Mouse (Mus musculus): ENCODE results near the gene Hoxb6. TPM values are rescaled to one million over a fixed set of nuclear protein-coding genes. Genes with fewer than 3 reads are reported as not detected.

Hoxb6 gene
- polyA plus RNA-seq, 1 experiment from 2014 or later: 0.90 TPM

DNA sequence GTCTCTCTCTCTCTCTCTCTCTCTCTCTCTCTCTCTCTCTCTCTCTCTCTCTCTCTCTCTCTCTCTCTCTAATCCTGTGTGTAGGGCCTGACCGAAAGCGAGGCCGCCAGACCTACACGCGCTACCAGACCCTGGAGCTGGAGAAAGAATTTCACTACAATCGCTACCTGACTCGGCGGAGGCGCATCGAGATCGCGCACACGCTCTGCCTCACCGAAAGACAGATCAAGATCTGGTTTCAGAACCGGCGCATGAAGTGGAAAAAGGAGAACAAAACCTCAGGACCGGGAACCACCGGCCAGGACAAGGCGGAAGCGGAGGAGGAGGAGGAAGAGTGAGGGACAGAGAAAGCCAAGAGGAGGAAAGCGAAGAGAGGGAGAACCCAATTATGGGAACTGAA, 3.0 kb upstream of the Hoxb6 start:
- Histone ChIP-seq H3K36me3 (ENCODE audit: control insufficient read depth, insufficient read depth, low read length) (no peaks in the 10 kb centered on the region), H3K27ac (ENCODE audit: low read depth, low read length) (no peak overlapping the region), H3K9me3 (replicated peaks; ENCODE audit: control insufficient read depth, low read length) (no peaks in the 10 kb centered on the region), H3K9ac (ENCODE audit: low read depth, low read length) (no peak overlapping the region), H3K27me3 (ENCODE audit: control insufficient read depth, insufficient read depth, low read length) (peaks cover 96% of the 10 kb centered on the region), H3K4me2 (no peak overlapping the region), H3K4me1 (ENCODE audit: control insufficient read depth, insufficient read depth, low read length) (peaks cover 8% of the 10 kb centered on the region; the same call in 1 of the 2 replicates), H3K4me3 (ENCODE audit: low read depth, low read length) (no peak overlapping the region)
- no peak for ATAC-seq (replicated peaks; ENCODE audit: insufficient number of reproducible peaks, low FRiP score, low TSS enrichment)
- WGBS (ENCODE audit: insufficient replicate concordance): 4% methylated on average over 21 of the region's 21 CpGs

DNA sequence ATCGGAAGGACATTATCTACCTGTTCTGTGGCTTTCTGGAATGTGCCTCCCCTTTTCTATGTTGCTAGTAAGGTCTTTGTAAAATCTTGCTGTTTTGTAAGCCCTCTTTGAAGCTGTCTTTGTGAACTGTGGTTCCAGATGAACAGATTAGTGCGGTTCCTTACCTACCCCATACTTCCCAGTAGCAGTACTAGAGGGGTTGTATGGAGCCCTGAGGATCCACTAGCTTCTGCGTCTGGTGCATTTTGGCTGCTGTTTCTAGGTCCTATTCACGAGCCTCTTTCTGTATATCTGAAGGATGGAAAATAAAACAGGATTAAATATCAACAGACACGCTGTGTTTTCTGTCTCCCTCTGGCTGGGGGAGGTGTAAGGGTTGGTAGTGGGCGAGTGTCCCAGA, 2.4 kb upstream of the Hoxb6 start:
- Histone ChIP-seq H3K9ac (ENCODE audit: low read depth, low read length) (no peak overlapping the region), H3K27me3 (ENCODE audit: control insufficient read depth, insufficient read depth, low read length) (peaks cover 96% of the 10 kb centered on the region), H3K27ac (ENCODE audit: low read depth, low read length) (no peak overlapping the region), H3K4me3 (ENCODE audit: low read depth, low read length) (no peak overlapping the region), H3K9me3 (replicated peaks; ENCODE audit: control insufficient read depth, low read length) (no peaks in the 10 kb centered on the region), H3K4me2 (no peak overlapping the region), H3K4me1 (ENCODE audit: control insufficient read depth, insufficient read depth, low read length) (peaks cover 6% of the 10 kb centered on the region; the same call in 1 of the 2 replicates), H3K36me3 (ENCODE audit: control insufficient read depth, insufficient read depth, low read length) (no peaks in the 10 kb centered on the region)
- no peak for ATAC-seq (replicated peaks; ENCODE audit: insufficient number of reproducible peaks, low FRiP score, low TSS enrichment)
- 9% methylated on average over 6 of the region's 6 CpGs for WGBS (ENCODE audit: insufficient replicate concordance)

DNA sequence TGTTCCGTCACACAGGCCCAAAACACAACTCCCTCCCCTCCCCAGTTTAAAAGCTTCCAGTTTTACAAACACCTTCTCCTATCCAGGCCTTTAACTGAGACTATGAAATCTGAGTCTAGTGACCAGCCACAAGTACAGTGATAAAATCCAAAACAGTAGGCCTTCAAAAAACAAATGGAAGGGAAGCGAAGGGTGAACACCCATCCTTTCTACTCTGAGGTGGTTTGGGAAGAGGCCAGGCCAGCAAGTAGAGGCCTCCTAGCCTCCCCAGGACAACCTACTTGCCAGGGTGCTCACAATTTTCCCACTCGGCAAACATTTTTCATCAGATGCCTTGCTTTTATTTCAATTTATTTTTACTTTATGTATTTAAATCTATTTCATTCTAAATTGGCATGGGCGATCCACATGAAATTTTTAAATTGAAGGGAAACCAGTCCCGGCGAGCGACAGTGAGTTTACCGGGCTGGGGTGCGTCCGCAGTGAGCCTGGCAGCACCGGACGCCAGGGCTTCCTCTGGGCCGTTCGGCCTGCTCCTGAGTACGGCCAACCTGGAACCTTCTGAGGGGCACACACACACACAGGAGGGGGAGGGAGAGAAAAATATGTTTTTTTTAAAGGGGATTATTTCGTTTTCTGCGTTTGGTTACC, 1.4 kb upstream of the Hoxb6 start:
- ATAC-seq (replicated peaks; ENCODE audit: insufficient number of reproducible peaks, low FRiP score, low TSS enrichment): no peak
- Histone ChIP-seq H3K4me1 (ENCODE audit: control insufficient read depth, insufficient read depth, low read length) (peaks cover 8% of the 10 kb centered on the region), H3K27me3 (ENCODE audit: control insufficient read depth, insufficient read depth, low read length) (peaks cover 97% of the 10 kb centered on the region), H3K4me2 (no peak overlapping the region), H3K9me3 (replicated peaks; ENCODE audit: control insufficient read depth, low read length) (no peaks in the 10 kb centered on the region), H3K4me3 (ENCODE audit: low read depth, low read length) (no peak overlapping the region), H3K36me3 (ENCODE audit: control insufficient read depth, insufficient read depth, low read length) (no peaks in the 10 kb centered on the region), H3K27ac (ENCODE audit: low read depth, low read length) (no peak overlapping the region), H3K9ac (ENCODE audit: low read depth, low read length) (no peak overlapping the region)
- WGBS (ENCODE audit: insufficient replicate concordance): 6% methylated on average over 17 of the region's 17 CpGs

DNA sequence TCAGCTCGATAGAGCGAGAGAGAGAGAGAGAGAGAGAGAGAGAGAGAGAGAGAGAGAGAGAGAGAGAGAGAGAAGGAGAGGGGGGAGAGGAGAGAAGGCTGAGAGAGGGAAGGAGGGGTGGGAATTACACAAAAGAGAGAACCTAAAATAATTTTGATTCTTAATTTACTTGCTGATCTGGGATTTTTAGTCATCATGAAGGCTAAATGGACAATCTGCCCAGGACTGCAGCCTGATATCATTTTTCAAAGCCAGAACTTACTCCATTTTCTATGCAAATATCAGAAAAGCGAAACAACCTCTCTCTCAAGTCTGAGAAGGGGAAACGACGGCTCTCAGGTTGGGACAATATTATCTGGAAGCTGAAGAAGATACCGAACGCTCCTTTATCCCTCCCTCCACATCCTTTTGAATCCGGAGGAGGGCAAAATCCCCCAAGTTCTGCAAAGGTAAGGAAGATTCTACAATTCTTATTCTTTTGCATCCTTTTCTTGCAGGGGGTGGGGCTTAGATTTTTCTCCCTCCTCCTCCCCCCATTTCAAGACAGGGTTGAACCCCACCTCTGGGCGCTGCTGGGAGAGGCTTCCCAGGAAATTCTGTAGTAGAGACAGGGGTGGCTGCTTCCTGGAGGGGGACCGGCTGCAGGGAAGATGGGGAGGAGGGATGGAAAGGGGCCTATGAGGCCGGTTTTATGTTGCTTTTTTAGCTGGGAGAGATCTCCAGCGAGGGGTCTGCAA, 457 bp downstream of the Hoxb6 start:
- Histone ChIP-seq H3K27ac (ENCODE audit: low read depth, low read length) (no peak overlapping the region), H3K27me3 (ENCODE audit: control insufficient read depth, insufficient read depth, low read length) (peaks cover 97% of the 10 kb centered on the region), H3K4me3 (ENCODE audit: low read depth, low read length) (no peak overlapping the region), H3K4me1 (ENCODE audit: control insufficient read depth, insufficient read depth, low read length) (peaks cover 3% of the 10 kb centered on the region; the same call in 1 of the 2 replicates), H3K9ac (ENCODE audit: low read depth, low read length) (no peak overlapping the region), H3K9me3 (replicated peaks; ENCODE audit: control insufficient read depth, low read length) (no peaks in the 10 kb centered on the region), H3K36me3 (ENCODE audit: control insufficient read depth, insufficient read depth, low read length) (no peaks in the 10 kb centered on the region), H3K4me2 (no peak overlapping the region)
- ATAC-seq (replicated peaks; ENCODE audit: insufficient number of reproducible peaks, low FRiP score, low TSS enrichment): no peak
- 2% methylated on average over 12 of the region's 12 CpGs for WGBS (ENCODE audit: insufficient replicate concordance)

DNA sequence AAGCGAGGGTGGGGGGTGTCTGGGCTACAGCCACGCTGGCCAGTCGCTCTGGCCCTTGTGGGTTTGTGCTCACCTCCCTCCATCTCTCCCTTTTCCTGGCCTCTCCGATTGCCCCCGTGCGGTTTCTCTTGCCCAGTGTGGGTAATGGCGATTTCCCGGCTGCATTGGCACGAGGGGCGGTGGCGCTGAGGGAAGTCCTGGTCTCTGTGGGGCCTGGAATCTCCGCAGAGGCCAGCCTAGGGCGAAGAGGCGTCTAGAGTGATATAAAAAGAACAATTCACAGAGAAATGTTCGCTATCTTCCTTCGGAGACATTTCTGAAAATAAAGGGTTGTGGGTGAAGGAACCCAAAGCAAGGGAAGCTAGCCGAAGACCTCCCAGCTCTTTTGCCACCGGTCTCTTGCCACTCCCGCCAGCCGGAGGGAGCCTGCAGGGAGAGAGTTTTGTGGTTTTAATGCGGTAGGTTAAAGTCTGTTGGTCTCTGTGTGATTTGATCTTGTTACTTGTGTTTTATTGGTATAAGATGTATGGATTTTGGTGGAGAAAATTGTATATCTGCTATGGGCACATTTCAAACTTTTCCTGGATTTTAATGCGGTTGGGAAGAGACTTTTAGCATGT, 1.1 kb downstream of the Hoxb6 start:
- H3K36me3 ChIP-seq (ENCODE audit: control insufficient read depth, insufficient read depth, low read length): no peaks in the 10 kb centered on the region
- WGBS (ENCODE audit: insufficient replicate concordance): under 1% methylated on average over 22 of the region's 22 CpGs
- H3K27ac ChIP-seq (ENCODE audit: low read depth, low read length): no peak overlapping the region
- H3K27me3 ChIP-seq (ENCODE audit: control insufficient read depth, insufficient read depth, low read length): peaks cover 97% of the 10 kb centered on the region
- no peak overlapping the region for H3K9ac ChIP-seq (ENCODE audit: low read depth, low read length)
- H3K4me1 ChIP-seq (ENCODE audit: control insufficient read depth, insufficient read depth, low read length): peaks cover 3% of the 10 kb centered on the region; the same call in 1 of the 2 replicates
- no peak overlapping the region for H3K4me2 ChIP-seq
- no peak for ATAC-seq (replicated peaks; ENCODE audit: insufficient number of reproducible peaks, low FRiP score, low TSS enrichment)
- H3K4me3 ChIP-seq (ENCODE audit: low read depth, low read length): peak overlapping the region; percentile 8; the same call in 1 of the 2 replicates
- no peaks in the 10 kb centered on the region for H3K9me3 ChIP-seq (replicated peaks; ENCODE audit: control insufficient read depth, low read length)

DNA sequence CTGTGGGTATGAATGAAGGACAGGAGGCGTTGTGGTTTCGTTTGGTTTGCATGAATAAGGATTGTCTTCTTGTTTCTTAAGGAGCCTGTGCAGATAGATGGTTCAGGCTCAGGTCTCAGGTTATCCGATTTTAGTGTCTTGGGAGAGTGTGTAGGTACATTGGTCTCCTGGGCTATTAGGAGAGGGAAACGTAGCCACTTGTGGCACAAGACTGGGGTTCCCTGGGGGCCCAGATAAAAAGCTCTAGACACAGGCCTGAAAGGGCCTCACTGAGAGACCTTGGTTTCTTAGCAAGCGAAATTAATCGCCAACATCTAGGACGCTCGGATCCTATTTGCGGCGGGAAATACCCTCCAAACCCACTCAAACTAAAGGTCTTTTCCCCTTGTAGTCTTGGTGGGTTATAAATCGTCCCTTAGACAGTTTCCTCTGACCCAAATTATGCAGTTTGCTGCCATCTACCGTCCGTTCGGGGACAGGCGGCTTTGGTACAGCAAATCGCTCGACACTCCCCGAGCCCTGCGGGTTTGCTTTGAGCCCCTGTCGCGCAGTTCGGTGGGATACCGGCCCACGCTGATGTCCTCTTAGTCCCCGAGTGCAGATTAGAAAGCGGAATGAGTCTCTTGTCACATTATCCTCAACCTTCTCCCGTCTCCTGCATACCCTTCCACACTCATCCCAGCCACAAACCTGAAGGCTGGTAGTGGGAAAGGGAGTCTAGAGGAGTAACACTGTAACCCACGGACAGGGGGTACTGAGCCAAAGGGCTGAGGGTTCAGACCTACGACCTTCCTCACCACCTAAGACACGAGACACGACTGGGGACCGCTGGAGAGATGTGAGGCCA, 2.2 kb downstream of the Hoxb6 start:
- Histone ChIP-seq H3K4me3 (ENCODE audit: low read depth, low read length) (no peak overlapping the region), H3K4me2 (no peak overlapping the region), H3K9ac (ENCODE audit: low read depth, low read length) (no peak overlapping the region), H3K4me1 (ENCODE audit: control insufficient read depth, insufficient read depth, low read length) (peaks cover 6% of the 10 kb centered on the region; the same call in 1 of the 2 replicates), H3K36me3 (ENCODE audit: control insufficient read depth, insufficient read depth, low read length) (no peaks in the 10 kb centered on the region), H3K27me3 (ENCODE audit: control insufficient read depth, insufficient read depth, low read length) (peaks cover 97% of the 10 kb centered on the region), H3K9me3 (replicated peaks; ENCODE audit: control insufficient read depth, low read length) (no peaks in the 10 kb centered on the region), H3K27ac (ENCODE audit: low read depth, low read length) (no peak overlapping the region)
- WGBS (ENCODE audit: insufficient replicate concordance): under 1% methylated on average over 32 of the region's 32 CpGs
- ATAC-seq (replicated peaks; ENCODE audit: insufficient number of reproducible peaks, low FRiP score, low TSS enrichment): no peak

DNA sequence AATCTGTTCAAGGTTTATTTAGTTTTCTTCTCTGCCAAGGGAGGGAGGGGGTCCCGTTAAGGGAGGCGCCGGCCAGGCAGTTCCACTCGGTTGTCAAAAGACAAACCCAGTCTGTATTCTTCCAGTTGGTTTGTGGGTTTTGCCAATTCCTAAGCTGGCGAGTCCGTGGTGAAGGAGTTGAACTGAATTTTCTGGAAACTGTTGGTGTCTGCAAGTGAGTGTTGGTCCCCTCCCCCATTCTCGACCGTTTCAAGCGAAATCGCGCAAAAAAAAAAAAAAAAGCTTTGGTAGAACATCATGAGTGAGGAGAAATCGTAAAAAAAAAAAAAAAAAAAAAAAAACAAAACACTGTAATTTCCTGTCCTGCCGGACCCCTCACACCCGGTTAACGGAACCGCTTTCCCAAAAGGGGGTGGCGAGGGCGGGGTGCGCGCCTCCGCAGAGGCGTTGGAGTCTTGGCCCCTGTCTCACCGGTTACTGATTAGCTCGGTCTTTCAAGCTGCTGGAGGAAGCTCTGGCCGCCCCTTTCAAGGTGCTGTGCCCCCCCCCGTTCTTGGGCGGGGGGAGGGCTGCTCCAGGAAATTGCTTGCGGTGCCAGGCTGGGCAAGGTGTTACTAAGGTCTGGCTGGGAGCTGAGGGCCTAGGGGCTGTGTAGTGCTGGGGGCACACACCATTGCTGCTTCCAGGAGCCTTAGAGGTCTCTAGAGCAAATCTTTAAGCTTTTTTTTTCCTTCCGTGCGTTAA, 3.0 kb downstream of the Hoxb6 start:
- WGBS (ENCODE audit: insufficient replicate concordance): under 1% methylated on average over 30 of the region's 30 CpGs
- peaks cover 97% of the 10 kb centered on the region for H3K27me3 ChIP-seq (ENCODE audit: control insufficient read depth, insufficient read depth, low read length)
- peaks cover 6% of the 10 kb centered on the region for H3K4me1 ChIP-seq (ENCODE audit: control insufficient read depth, insufficient read depth, low read length)
- no peak overlapping the region for H3K9ac ChIP-seq (ENCODE audit: low read depth, low read length)
- H3K27ac ChIP-seq (ENCODE audit: low read depth, low read length): no peak overlapping the region
- ATAC-seq (replicated peaks; ENCODE audit: insufficient number of reproducible peaks, low FRiP score, low TSS enrichment): no peak
- H3K4me3 ChIP-seq (ENCODE audit: low read depth, low read length): no peak overlapping the region
- no peak overlapping the region for H3K4me2 ChIP-seq
- H3K36me3 ChIP-seq (ENCODE audit: control insufficient read depth, insufficient read depth, low read length): no peaks in the 10 kb centered on the region
- H3K9me3 ChIP-seq (replicated peaks; ENCODE audit: control insufficient read depth, low read length): no peaks in the 10 kb centered on the region

DNA sequence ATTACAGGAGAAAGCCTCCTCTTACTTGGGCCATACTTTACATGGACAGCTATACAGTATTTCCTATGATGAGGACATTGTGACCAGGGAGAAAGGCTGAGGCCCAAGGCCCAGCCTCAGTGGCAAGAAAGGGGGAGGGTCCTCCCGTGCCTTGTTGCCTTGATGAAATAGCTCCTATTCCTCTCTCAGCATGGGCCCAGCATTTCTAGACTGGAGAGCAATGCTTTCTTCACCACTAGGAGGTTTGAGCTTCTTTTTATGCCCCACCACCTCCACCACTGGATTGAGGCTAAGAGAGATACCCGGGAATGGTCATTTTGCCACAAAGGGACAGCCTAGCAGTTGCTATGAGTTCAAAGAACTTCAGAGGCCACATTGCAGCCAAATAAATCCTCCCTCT, 4.7 kb downstream of the Hoxb6 start:
- Histone ChIP-seq H3K4me1 (ENCODE audit: control insufficient read depth, insufficient read depth, low read length) (peaks cover 12% of the 10 kb centered on the region), H3K9me3 (replicated peaks; ENCODE audit: control insufficient read depth, low read length) (no peaks in the 10 kb centered on the region), H3K4me3 (ENCODE audit: low read depth, low read length) (no peak overlapping the region), H3K9ac (ENCODE audit: low read depth, low read length) (no peak overlapping the region), H3K4me2 (no peak overlapping the region), H3K27ac (ENCODE audit: low read depth, low read length) (no peak overlapping the region), H3K27me3 (ENCODE audit: control insufficient read depth, insufficient read depth, low read length) (peaks cover 100% of the 10 kb centered on the region), H3K36me3 (ENCODE audit: control insufficient read depth, insufficient read depth, low read length) (no peaks in the 10 kb centered on the region)
- no peak for ATAC-seq (replicated peaks; ENCODE audit: insufficient number of reproducible peaks, low FRiP score, low TSS enrichment)
- 0% methylated on average over 2 of the region's 2 CpGs for WGBS (ENCODE audit: insufficient replicate concordance)
